Mouse (Mus musculus): Measurements from ENCODE around the gene Tbx6. TPM values are rescaled to one million over a fixed set of nuclear protein-coding genes. Genes with fewer than 3 reads are reported as not detected.

The Tbx6 gene
- polyA plus RNA-seq, 1 experiment from 2014 or later = 0.53 TPM

DNA sequence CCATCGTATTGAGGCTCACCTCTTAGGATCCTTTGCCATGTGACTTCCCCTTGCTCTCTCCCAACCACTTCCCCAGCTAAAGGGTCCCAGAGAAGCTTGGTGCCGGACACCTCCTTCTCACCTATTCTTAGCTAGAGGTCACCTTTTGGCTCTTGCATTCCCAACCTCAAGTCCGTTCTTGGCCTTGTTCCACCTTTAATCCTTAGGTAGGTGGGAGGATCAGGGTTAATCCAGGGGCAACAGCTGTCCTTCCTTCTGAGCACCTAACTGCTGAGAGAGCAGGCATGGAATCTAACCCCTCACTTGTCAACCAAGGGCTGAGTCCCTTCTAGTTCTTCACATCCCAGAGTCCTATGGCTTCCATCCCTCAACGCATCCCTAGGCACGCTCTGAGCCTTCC is 44.7 kb downstream of the Tbx6 start:
- no peak overlapping the region for H3K4me3 ChIP-seq
- H3K36me3 ChIP-seq = no peaks in the 10 kb centered on the region
- WGBS = 70% methylated on average over 5 of the region's 5 CpGs
- no peak overlapping the region for H3K4me2 ChIP-seq (replicated peaks)
- ATAC-seq (ENCODE audit: low FRiP score, low read depth) = no peak
- no peaks in the 10 kb centered on the region for H3K9me3 ChIP-seq
- peaks cover 8% of the 10 kb centered on the region for H3K4me1 ChIP-seq
- H3K27me3 ChIP-seq = peaks cover 66% of the 10 kb centered on the region
- no peak overlapping the region for H3K9ac ChIP-seq
- H3K27ac ChIP-seq = no peak overlapping the region

DNA sequence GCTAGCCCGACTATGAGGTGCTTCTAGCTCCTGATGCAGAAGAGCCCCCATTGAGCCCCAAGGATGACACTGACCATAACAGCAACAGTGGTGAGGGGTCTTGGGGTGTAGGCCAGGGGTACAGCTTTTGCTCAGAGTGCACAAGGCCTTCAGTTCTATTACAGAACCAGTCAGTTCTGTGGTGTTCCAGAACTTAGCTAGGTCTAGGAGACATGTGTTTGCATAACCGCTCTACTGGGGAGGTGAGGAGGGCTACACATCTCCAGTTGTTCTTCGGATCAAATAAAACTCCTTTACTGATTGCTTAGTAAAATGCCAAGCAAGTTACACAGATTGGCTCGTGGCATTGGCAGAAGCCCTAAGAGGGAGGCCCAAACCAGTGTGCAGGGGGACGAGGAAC is 50.3 kb downstream of the Tbx6 start, which contains the start of gene 4930451I11Rik:
Gene 4930451I11Rik (minus strand): TSS at position 101 of the 400 bp plus-strand sequence.
- 58% methylated on average over 5 of the region's 5 CpGs for WGBS
- H3K4me3 ChIP-seq = peak within 1 kb of the TSS; percentile 15
- H3K27me3 ChIP-seq = peaks cover 20% of the 10 kb centered on the region
- H3K9me3 ChIP-seq = no peaks in the 10 kb centered on the region
- H3K9ac ChIP-seq = no peak within 1 kb of the TSS
- peak within 1 kb of the TSS; percentile 53 for H3K4me2 ChIP-seq (replicated peaks)
- peaks cover 6% of the 10 kb centered on the region; the same call in 1 of the 2 replicates for H3K4me1 ChIP-seq
- H3K27ac ChIP-seq = no peak within 1 kb of the TSS
- no peaks in the 10 kb centered on the region for H3K36me3 ChIP-seq
- no peak for ATAC-seq (ENCODE audit: low FRiP score, low read depth)

DNA sequence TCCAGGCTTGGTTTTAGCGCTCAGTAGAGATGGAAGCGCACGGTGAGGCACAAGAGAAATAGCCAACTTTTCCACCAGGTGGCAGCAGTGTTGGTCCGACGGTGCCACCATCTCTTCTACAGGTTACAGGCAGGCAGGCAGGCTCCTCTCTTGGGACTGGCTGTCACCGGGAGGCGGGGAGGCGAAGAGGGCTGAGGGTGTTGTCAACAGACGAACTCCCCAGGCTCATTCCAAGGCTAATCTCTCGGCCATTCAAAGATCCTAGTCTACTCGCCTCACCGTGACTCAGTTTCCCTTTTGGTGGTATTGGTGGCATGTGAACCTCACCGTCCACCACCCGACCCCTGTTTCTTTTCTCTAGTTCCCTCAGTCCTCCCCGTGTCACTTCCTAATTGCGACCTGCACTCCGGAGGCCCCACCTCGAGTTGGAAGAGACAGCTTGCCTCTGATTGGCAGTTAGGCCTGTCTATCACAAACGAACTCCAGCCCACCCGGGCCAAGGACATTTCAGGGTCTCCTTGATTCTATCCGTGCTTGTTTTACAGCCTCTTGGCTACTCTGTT is 50.8 kb downstream of the Tbx6 start:
- Histone ChIP-seq H3K9ac (no peak overlapping the region), H3K27ac (no peak overlapping the region), H3K4me1 (peaks cover 6% of the 10 kb centered on the region; the same call in 1 of the 2 replicates), H3K27me3 (peaks cover 20% of the 10 kb centered on the region), H3K36me3 (no peaks in the 10 kb centered on the region), H3K4me3 (peak overlapping the region; percentile 15), H3K9me3 (no peaks in the 10 kb centered on the region), H3K4me2 (replicated peaks) (peak overlapping the region; percentile 53)
- 1% methylated on average over 21 of the region's 21 CpGs for WGBS
- ATAC-seq (ENCODE audit: low FRiP score, low read depth) = peak; percentile 51; the same call in 1 of the 2 replicates

DNA sequence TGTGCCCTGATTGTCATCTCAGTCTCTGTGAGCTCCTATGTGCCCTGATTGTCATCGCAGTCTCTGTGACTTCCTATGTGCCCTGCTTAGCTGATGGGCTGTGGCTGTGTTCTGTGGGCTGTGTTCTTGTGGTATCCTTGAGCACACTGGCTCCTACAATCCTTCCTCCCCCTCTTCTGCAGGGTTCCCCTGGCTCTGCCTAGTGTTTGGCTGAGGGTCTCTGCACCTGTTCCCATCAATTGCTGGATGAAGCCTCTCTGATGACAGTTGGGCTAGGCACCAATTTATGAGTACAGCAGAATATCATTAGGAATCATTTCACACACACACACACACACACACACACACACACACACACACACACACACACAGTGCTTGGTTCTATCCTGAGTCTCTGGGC is 52.0 kb downstream of the Tbx6 start:
- Histone ChIP-seq H3K4me1 (peaks cover 6% of the 10 kb centered on the region; the same call in 1 of the 2 replicates), H3K27ac (no peak overlapping the region), H3K4me3 (no peak overlapping the region), H3K36me3 (no peaks in the 10 kb centered on the region), H3K9ac (no peak overlapping the region), H3K27me3 (peaks cover 20% of the 10 kb centered on the region), H3K9me3 (no peaks in the 10 kb centered on the region), H3K4me2 (replicated peaks) (no peak overlapping the region)
- 95% methylated on average over 1 of the region's 1 CpGs for WGBS
- no peak for ATAC-seq (ENCODE audit: low FRiP score, low read depth)

Other genes with a start within 250 kb of the Tbx6 start
- 207 and 208 TPM in 2 replicates for gene Eif3c, start 215.1 kb upstream of the Tbx6 start, polyA plus RNA-seq (2015; fragmentation: Nextera tagmentation; extraction: Ambion mirVana)
- 0.71 and 0.72 TPM in 2 replicates for gene Apobr, start 196.5 kb upstream of the Tbx6 start, polyA plus RNA-seq (2015; fragmentation: Nextera tagmentation; extraction: Ambion mirVana)
- 38.6 and 38.7 TPM in 2 replicates for gene Cln3, start 195.7 kb upstream of the Tbx6 start, polyA plus RNA-seq (2015; fragmentation: Nextera tagmentation; extraction: Ambion mirVana)
- not detected in 2 replicates for gene Il27, start 186.5 kb upstream of the Tbx6 start, polyA plus RNA-seq (2015; fragmentation: Nextera tagmentation; extraction: Ambion mirVana)
- 3.5 and 4.7 TPM in 2 replicates for gene Nupr1, start 150.6 kb upstream of the Tbx6 start, polyA plus RNA-seq (2015; fragmentation: Nextera tagmentation; extraction: Ambion mirVana)
- 56.8 and 63.8 TPM in 2 replicates for gene Sgf29, start 132.2 kb upstream of the Tbx6 start, polyA plus RNA-seq (2015; fragmentation: Nextera tagmentation; extraction: Ambion mirVana)
- 4.6 and 4.8 TPM in 2 replicates for gene Sult1a1, start 105.1 kb upstream of the Tbx6 start, polyA plus RNA-seq (2015; fragmentation: Nextera tagmentation; extraction: Ambion mirVana)
- 134 and 138 TPM in 2 replicates for gene Bola2, start 86.1 kb upstream of the Tbx6 start, polyA plus RNA-seq (2015; fragmentation: Nextera tagmentation; extraction: Ambion mirVana)
- gene Slx1b, start 85.7 kb upstream of the Tbx6 start, polyA plus RNA-seq (2015; fragmentation: Nextera tagmentation; extraction: Ambion mirVana) = 15.2 and 15.9 TPM in 2 replicates
- gene Coro1a, start 73.7 kb upstream of the Tbx6 start, polyA plus RNA-seq (2015; fragmentation: Nextera tagmentation; extraction: Ambion mirVana) = 34.1 and 36.6 TPM in 2 replicates
- 49.6 and 50.3 TPM in 2 replicates for gene Mapk3, start 21.9 kb upstream of the Tbx6 start, polyA plus RNA-seq (2015; fragmentation: Nextera tagmentation; extraction: Ambion mirVana)
- 1.7 and 2.1 TPM in 2 replicates for gene Gdpd3, start 15.1 kb upstream of the Tbx6 start, polyA plus RNA-seq (2015; fragmentation: Nextera tagmentation; extraction: Ambion mirVana)
- gene Ypel3, start 4.5 kb upstream of the Tbx6 start, polyA plus RNA-seq (2015; fragmentation: Nextera tagmentation; extraction: Ambion mirVana) = 114 and 121 TPM in 2 replicates
- 287 and 322 TPM in 2 replicates for gene Ppp4c, start 11.0 kb downstream of the Tbx6 start, polyA plus RNA-seq (2015; fragmentation: Nextera tagmentation; extraction: Ambion mirVana)
- gene Fam57b, start 16.2 kb downstream of the Tbx6 start, polyA plus RNA-seq (2015; fragmentation: Nextera tagmentation; extraction: Ambion mirVana) = 0.18 and 0.52 TPM in 2 replicates
- not detected in 2 replicates for gene 4930451I11Rik, start 50.2 kb downstream of the Tbx6 start, polyA plus RNA-seq (2015; fragmentation: Nextera tagmentation; extraction: Ambion mirVana)
- gene Doc2a, start 65.9 kb downstream of the Tbx6 start, polyA plus RNA-seq (2015; fragmentation: Nextera tagmentation; extraction: Ambion mirVana) = 1.5 and 1.9 TPM in 2 replicates
- 39.8 and 48.3 TPM in 2 replicates for gene Hirip3, start 80.5 kb downstream of the Tbx6 start, polyA plus RNA-seq (2015; fragmentation: Nextera tagmentation; extraction: Ambion mirVana)
- gene Ino80e, start 80.9 kb downstream of the Tbx6 start, polyA plus RNA-seq (2015; fragmentation: Nextera tagmentation; extraction: Ambion mirVana) = 96.8 and 108 TPM in 2 replicates
- gene Taok2, start 103.2 kb downstream of the Tbx6 start, polyA plus RNA-seq (2015; fragmentation: Nextera tagmentation; extraction: Ambion mirVana) = 54.4 and 57.2 TPM in 2 replicates
- gene Tmem219, start 141.4 kb downstream of the Tbx6 start, polyA plus RNA-seq (2015; fragmentation: Nextera tagmentation; extraction: Ambion mirVana) = 24.5 and 27.0 TPM in 2 replicates
- gene Kctd13, start 147.4 kb downstream of the Tbx6 start, polyA plus RNA-seq (2015; fragmentation: Nextera tagmentation; extraction: Ambion mirVana) = 16.9 and 17.2 TPM in 2 replicates
- gene Asphd1, start 168.1 kb downstream of the Tbx6 start, polyA plus RNA-seq (2015; fragmentation: Nextera tagmentation; extraction: Ambion mirVana) = 0.20 TPM in 1 of 2 replicates, not detected in the other
- gene Sez6l2, start 169.1 kb downstream of the Tbx6 start, polyA plus RNA-seq (2015; fragmentation: Nextera tagmentation; extraction: Ambion mirVana) = 0.33 and 0.66 TPM in 2 replicates
- gene Cdipt, start 194.4 kb downstream of the Tbx6 start, polyA plus RNA-seq (2015; fragmentation: Nextera tagmentation; extraction: Ambion mirVana) = 97.1 and 105 TPM in 2 replicates
- gene Cdiptos, start 194.6 kb downstream of the Tbx6 start, polyA plus RNA-seq (2015; fragmentation: Nextera tagmentation; extraction: Ambion mirVana) = 0.65 and 1.9 TPM in 2 replicates
- gene Mvp, start 233.1 kb downstream of the Tbx6 start, polyA plus RNA-seq (2015; fragmentation: Nextera tagmentation; extraction: Ambion mirVana) = 5.5 and 5.6 TPM in 2 replicates
- gene Pagr1b, start 235.0 kb downstream of the Tbx6 start, polyA plus RNA-seq (2015; fragmentation: Nextera tagmentation; extraction: Ambion mirVana) = 0.31 TPM in 1 of 2 replicates, not detected in the other
- gene Pagr1a, start 235.9 kb downstream of the Tbx6 start, polyA plus RNA-seq (2015; fragmentation: Nextera tagmentation; extraction: Ambion mirVana) = 48.2 and 70.2 TPM in 2 replicates
- 52.2 and 64.8 TPM in 2 replicates for gene Gm42742, start 239.6 kb downstream of the Tbx6 start, polyA plus RNA-seq (2015; fragmentation: Nextera tagmentation; extraction: Ambion mirVana)
- 6.9 and 10.4 TPM in 2 replicates for gene Prrt2, start 239.7 kb downstream of the Tbx6 start, polyA plus RNA-seq (2015; fragmentation: Nextera tagmentation; extraction: Ambion mirVana)
- 61.9 and 64.6 TPM in 2 replicates for gene Maz, start 245.6 kb downstream of the Tbx6 start, polyA plus RNA-seq (2015; fragmentation: Nextera tagmentation; extraction: Ambion mirVana)

Measured in limb, embryonic 13.5 days (tissue).